Mouse (Mus musculus) right cerebral cortex, adult 2 months (tissue): Measurements from ENCODE around the gene Myoc.

ENCODE experiments used
- DNase-seq, 2 experiments: peaks; one replicate each; pipeline ENCODE4 v3.0.0; 2021 to 2022; ENCODE audit warnings: low spot score in 2 of 2

Gene Myoc

DNA sequence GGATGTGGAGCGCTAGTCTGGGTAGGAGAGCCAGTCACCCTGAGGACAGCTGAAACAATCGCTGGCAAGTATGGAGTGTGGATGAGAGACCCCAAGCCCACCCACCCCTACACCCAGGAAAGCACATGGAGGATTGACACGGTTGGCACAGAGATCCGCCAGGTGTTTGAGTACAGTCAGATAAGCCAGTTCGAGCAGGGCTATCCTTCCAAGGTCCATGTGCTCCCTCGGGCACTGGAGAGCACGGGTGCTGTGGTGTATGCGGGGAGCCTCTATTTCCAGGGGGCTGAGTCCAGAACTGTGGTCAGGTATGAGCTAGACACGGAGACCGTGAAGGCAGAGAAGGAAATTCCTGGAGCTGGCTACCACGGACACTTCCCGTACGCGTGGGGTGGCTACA, 9.5 kb downstream of the Myoc start:
- DNase-seq: no peak

DNA sequence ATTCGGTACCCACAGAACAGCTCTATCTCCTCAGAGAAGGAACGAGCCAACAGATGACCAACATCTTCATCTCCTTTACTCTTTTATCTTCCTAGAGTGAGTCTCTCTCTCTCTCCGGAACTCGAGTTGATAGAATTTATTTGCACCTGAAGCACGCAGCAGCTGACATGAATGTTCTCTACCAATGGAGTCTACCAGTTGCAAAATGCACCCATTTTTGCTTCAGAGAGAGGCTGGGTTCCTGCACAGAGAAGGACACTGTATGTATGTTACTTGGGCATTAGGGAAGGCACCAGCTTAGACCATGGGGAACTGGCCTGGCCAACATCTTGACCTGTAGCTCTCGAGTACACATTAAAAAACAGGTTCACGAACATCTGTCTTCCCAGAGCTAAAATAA, 19.2 kb downstream of the Myoc start, which contains the start of gene Myocos:
TSS of gene Myocos (minus strand) at position 101 of the 400 bp plus-strand sequence.
- DNase-seq: no peak

GRCm38 (mm10) chr1:162660276-162660860, 21.4 kb downstream of the Myoc start:
- no peak for DNase-seq

- peak; percentile 68 to 74 for DNase-seq
These were observed 26.0 kb downstream of the Myoc start for GRCm38 (mm10) chr1:162664826-162665475.

GRCm38 (mm10) chr1:162665486-162666174, 26.7 kb downstream of the Myoc start:
- DNase-seq: peak in 1 of 2 experiments; percentile 9

GRCm38 (mm10) chr1:162693721-162694120, 54.8 kb downstream of the Myoc start:
- no peak for DNase-seq

DNA sequence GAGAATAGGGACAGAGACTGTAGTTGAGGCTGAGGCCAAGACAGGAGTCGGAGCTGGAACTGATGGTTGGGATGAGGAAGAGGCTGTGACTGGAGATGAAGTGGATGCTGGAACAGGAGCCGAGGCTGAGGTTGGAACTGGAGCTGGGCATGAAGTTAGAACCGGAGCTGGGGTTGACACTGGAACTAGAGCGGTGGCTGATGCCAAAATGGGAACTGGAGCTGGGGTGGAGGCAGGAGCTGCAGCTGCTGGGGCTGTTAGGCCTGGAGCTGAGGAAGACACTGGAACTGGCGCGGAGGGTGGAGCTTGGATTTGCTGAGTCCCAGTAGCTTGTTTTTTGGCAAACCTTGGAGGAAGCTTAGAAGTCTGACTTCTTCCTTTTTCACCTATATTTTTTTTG, 58.9 kb downstream of the Myoc start:
- DNase-seq: no peak
